Comparison of ENCODE assay signal across 8 mouse cellular contexts in the genomic region with DNA sequence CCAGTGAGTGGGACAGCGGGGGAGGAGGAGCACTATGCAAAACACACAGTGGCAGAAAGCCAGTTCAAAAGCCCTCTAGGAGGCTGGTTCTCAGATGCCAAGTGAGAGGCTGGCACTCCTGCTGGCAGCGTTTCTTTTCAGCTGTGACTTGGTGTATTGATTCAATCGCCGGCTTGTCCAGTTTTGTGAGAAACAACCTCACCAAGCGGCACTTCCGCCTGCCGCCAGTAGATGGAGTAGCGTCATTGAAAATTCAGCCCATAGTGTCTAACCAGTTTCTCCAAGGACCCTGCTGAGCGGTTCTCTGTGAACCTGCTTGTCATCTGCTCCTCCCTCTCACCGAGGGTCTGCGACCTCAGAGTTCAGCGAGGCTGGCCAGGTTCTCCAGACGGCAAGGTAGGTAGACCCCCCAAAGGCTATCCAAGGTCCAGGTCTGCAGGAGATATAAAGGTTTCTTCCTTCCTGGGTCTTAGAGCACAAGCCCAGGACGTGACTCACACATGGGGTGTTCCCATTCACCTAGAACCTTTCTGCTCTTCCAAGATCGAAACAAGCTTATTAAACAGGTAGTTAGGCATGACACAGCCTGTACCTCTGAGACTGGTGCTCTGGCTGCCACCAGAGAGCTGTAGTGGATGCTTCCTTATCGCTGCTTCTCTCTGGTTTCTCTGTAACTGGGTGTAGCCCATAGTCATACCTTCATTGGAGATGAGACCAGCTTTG. TPM values are rescaled to one million over a fixed set of nuclear protein-coding genes. Genes with fewer than 3 reads are reported as not detected.
DNase-seq lines count a peak whose midpoint lies in the region; TF ChIP-seq lines count a peak whose summit lies in the region.

No protein-coding gene starts in this region.

- no peaks in the 10 kb centered on the region; the same call in 1 of the 2 replicates for H3K4me1 ChIP-seq in cortical plate, adult 2 months (ENCODE audit: control insufficient read depth, insufficient read depth, low read length)

- intact Hi-C loops in gastrocnemius, postnatal 14 days (cut with DNase I; ENCODE audit: low total_unique reads): loop anchor here (2.0 to 10.0 kb wide), 4 partner anchors 278 to 758 kb away; no protein-coding TSS in a partner anchor
- intact Hi-C loops in left cerebral cortex, postnatal 14 days (cut with DNase I): loop anchor here (1.0 kb wide), 2 partner anchors 380 to 474 kb away; no protein-coding TSS in a partner anchor

- DNase-seq in adipocyte (ENCODE audit: low spot score): peak; percentile 94
- peak; percentile 79 for DNase-seq in gastrocnemius, postnatal 14 days
- DNase-seq in induced T-regulatory cell, adult 2 months (ENCODE audit: low read depth): peak; percentile 90
- peak; percentile 93 to 96 for DNase-seq in left cerebral cortex, postnatal 14 days (ENCODE audit: low spot score in 2 of 2)
- DNase-seq in mesoderm, embryonic 11.5 days (ENCODE audit: low read depth, low spot score): peak; percentile 91
- peak; percentile 88 for DNase-seq in right cerebral cortex, postnatal 36 days (ENCODE audit: low spot score in 2 of 2)
- peak; percentile 81 to 91 for DNase-seq in urinary bladder, postnatal 4 days (ENCODE audit: low spot score in 2 of 2)

- no peak overlapping the region for H3K27ac ChIP-seq in cortical plate, adult 2 months (ENCODE audit: insufficient read depth, low read length)

- no peak for TF ChIP-seq POLR2A in cortical plate, adult 2 months (IDR thresholded peaks at IDR 0.05; ENCODE audit: extremely low read depth, insufficient read depth, low read length)

- peak; percentile 92 for TF ChIP-seq CTCF in cortical plate, adult 2 months (IDR thresholded peaks at IDR 0.05; ENCODE audit: extremely low read depth, insufficient read depth, low read length)

- peak overlapping the region; percentile 3; the same call in 1 of the 2 replicates for H3K4me3 ChIP-seq in cortical plate, adult 2 months (ENCODE audit: insufficient read depth, low read length)

RNA-seq across cellular contexts. Expression of a gene that starts 2.4 kb away (rescaled TPM):
- polyA plus RNA-seq in cortical plate, adult 2 months (2012; rRNA removed): 14.8 and 15.6 TPM in 2 replicates
- total RNA-seq in gastrocnemius, postnatal 14 days (2021): 10 to 100 TPM; 17.4 to 17.9 TPM
- 10 to 100 TPM; 14.6 to 15.4 TPM for total RNA-seq in left cerebral cortex, postnatal 14 days (2021)

RNA-seq across cellular contexts. Expression of a gene that starts 9.7 kb away (rescaled TPM):
- polyA plus RNA-seq in cortical plate, adult 2 months (2012; rRNA removed): 15.5 and 17.6 TPM in 2 replicates
- total RNA-seq in gastrocnemius, postnatal 14 days (2021): 10 to 100 TPM; 18.3 to 19.2 TPM
- 10 to 100 TPM; 14.7 to 19.0 TPM for total RNA-seq in left cerebral cortex, postnatal 14 days (2021)

RNA-seq across cellular contexts. Expression of a gene that starts 46.5 kb away (rescaled TPM):
- polyA plus RNA-seq in cortical plate, adult 2 months (2012; rRNA removed): 92.0 and 101 TPM in 2 replicates
- 1 to 10 TPM; 4.5 to 5.6 TPM for total RNA-seq in gastrocnemius, postnatal 14 days (2021)
- total RNA-seq in left cerebral cortex, postnatal 14 days (2021): 10 to 100 TPM; 70.1 to 76.4 TPM

Comparison
In these comparisons a context has a peak if more than half of its experiments do, and no peak if none do; other contexts are left out.
1. RNA of a gene that starts 46.5 kb away (total RNA-seq): 70.1 to 76.4 TPM in left cerebral cortex, postnatal 14 days; 4.5 to 5.6 TPM in gastrocnemius, postnatal 14 days; every median in the first group is over 10 times any median in the second.
2. Peak in every context shown above with its lines, with median percentiles within 50 percentile points of each other: DNase-seq.